Mouse (Mus musculus) c-Kit-negative CD71-positive TER-119-positive erythroid progenitor cells, embryonic 14.5 days (primary cell): ENCODE measurements around the gene Fam71f2.

Experiments
- DNase-seq: peaks from one replicate; pipeline ENCODE4 v3.0.0-alpha.2; 2013; ENCODE audit warnings: low read depth, low spot score

The Fam71f2 gene

DNA sequence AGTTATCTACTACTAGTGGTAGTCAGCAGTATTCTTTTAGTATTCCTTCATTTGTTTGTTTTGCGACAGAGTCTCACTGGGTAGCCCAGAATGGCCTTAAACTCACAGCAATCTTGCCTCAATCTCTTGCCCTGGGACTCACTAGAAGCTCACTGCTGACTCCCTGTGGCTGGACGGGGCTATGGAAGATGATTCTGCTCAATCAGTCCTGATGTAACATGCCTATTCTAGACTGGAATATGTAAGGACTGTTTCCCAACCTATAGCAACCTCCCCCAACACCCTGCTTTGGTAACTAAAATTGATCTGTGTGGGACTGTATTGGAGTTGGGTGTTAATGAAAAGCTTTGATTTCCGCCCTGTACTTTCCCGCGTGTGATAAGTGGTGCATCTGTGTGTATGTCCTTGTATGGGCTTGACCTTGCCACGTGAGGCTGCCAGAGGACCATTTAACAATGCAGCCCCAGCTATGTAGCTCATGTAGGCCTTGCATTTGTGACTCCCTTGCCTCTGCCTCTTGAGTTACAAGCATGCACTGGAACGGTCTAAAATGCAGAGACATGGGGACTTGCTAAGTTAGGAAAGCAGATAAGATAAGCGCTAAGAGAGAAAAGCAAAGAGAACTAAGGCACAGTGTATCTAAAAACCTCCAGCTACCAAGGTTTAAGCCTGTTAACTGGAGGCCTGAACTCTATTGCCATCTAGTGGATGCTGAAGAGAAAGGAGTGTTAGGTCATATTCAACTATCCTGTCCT, 703 bp upstream of the Fam71f2 start:
- no peak for DNase-seq

DNA sequence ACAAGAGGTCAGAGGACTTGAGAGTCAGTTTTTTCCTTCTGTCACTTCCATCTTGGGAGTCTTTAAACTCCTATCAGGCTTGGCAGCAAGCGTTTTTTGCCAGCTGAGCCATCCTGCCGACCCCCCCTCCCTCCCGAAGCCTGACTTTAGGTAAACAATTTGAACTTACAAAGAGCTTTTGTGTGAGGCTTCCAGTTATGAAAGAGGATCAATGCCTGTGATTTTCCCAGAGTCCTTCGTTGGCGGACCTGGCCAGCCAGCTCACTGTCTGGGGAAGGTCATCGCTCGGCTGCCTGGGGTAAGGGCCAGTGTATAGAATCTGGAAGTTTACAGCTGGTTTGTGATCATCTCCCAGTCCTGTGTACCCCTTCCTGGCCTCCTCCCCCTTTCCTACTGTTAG, 1.3 kb downstream of the Fam71f2 start:
- DNase-seq = no peak

DNA sequence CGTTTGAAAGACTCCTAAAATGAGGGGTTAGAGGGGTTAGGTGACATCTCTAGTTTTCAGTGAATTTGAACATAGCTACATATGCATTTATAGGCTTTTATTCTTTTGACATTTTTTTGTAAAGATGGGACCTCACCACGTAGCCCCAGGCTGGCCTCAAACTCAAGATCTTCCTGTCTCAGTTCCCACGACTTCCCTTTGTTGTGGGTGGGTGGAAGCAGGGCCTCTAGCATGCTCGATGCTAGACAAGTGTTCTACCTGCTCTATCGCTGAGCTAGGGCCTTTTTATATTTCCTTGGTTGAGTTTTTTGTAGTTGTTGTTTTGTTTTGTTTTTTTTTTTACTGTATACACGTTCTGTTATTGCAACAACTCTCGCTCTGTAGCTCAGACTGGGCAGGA, 7.5 kb downstream of the Fam71f2 start:
- DNase-seq = no peak

DNA sequence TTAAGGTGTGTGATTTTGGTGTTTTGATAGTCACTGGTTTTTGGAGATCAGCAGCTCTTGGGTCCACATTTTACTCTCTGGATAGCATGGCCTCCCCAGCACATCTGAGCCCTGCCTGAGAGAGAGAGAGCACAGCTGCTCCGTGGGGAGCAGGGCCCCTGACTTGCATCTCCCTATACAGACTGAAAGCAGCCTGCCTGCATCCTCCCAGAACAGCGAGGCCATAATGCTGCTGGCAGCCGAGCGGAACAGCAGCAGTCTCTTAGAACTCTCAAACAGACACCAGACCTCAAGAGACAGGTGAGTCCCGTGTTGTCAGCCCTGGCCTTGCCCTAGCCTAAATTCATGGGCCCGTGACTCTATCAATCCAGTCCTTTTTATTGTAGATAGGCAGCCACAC, 8.1 kb downstream of the Fam71f2 start:
- DNase-seq = no peak

DNA sequence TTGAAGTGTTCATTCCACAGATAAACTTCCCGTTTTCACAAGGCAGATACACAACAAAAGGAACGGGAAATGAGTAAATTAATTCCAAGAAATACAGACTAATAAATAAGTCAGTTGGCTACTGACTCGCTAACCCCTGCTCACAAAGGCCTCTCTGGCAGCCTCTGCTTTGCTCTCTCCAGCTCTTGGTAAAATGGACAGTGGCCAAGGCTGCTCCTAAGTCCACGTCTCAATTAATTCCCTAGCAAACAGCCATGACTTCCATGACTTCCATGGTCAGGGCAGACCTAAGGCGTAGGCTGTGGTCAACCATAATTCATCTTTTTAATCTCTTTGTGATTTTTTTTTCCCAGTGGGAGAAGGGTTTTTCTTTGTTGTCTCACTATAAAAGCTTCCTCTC, 8.6 kb downstream of the Fam71f2 start:
- DNase-seq = no peak

DNA sequence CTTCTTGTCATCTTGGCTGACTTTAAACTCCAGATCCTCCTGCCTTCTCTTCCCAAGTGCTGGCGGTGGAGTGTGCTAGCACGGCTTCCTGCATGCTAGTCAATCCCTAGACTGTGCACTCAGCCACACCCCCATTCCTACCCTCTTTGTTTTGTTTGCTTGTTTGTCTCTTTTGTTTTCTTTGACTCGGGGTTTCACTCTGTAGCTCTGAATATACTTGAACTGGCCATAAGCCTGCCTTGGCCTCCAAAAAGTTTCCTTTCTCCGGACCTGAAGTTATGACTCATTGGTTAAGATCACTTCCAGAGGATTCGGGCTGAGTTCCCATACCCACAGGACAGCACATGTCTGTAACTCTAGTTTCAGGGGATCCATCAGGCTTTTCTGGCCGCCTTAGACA, 9.3 kb downstream of the Fam71f2 start:
- no peak for DNase-seq

DNA sequence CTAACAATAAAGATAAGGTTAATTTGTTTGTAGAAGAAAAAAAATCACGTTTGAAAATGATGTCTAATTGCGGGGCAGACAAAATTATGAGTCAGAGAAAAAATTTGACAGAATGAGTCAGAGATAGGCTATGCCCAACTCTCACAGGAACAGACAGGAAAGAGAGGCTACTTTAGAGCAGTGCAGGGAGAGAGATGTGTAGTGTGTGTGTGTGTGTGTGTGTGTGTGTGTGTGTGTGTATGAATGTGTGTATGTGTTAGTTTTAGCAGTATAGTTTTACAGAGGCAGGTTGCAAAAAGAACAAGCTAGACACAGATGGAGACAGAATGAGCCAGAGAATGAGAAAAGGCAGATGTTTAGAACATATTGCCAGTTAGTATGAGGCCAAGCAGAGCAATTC, 19.7 kb downstream of the Fam71f2 start:
- DNase-seq = no peak

DNA sequence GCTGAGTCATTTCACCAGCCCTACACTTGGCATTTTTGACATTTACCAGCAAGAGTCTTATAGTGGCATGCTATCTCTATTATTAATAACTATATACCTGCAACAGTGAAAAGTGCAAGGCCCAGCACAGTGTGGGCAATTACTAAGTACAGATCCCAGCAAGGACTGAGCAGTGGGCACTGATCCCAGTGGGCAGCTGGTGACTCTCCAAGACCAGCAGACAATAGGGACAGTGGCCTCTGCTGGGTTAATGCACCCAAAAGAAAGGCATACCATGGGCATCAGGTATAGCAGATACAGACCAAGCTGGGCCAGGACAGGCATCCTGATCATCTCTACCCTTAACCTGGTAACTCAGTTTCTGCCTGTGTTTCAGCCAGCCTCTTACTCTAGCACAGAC, 23.9 kb downstream of the Fam71f2 start:
- no peak for DNase-seq

DNA sequence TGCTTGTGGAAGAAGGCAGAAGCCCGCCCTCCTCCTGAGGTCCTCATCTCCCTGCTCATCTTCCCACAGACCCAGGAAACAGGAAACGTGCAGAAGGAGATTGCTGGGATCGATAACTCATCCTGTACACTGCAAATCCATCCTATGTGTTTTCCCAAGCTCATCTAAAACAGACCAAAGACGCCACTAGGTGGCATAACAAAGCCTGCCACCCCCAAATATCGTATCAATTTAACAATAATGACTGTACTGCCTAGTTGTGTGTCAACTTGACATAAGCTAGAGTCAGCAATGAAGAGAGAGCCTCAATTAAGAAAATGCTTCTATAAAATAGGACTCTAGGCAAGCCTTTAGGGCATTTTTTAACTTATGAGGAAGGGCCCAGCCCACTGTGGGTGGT, 24.3 kb downstream of the Fam71f2 start:
- DNase-seq = no peak

DNA sequence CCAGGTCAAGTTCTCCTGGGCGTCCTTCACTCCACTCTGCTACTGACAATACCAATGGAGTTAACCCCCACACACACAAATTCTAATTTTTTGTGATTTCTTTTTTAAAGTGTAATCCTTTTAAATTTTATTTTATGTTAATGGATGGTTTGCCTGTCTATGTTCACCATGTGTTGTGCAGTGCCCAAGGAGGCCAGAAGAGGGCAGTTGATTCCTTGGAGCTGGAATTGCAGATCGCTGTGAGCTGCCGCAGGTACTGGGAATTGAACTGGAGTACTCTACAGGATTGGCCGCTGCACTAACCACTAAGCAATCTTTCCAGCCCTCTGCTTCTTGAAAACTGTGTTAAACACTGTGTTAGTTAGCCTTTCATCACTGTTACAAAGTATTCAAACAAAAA, 26.1 kb downstream of the Fam71f2 start:
- DNase-seq = no peak

DNA sequence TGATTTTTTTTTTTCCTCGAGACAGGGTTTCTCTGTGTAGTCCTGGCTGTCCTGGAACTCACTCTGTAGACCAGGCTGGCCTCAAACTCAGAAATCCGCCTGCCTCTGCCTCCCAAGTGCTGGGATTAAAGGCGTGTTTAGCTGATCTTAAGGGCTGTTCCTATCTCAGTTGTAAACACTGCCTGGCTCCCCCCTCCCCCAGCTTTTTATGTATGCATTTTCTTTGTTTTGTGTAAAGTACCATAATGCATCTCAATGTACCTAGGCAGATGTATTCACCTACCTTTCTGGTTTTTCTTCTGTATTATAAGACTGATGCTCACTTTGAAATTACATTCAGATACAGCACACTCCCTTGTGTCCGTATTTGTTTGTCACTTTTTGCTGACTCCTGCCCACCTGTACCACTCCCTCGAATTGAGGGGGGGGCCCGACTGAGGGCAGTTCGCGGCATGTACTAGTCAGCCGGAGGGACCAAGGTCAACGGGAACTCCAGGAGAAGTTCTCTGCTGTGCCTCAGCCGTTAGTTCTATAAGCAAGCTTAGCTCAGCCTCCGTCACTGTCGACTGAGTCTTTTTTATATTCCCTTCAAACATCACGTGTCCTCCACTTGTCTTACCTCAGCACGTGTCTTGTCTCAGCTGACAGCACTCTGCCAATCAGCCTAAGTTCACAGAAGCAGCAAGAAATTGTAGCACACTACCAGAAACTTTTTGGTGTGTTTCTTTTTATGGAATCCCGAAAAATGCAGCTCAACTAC, 29.6 kb downstream of the Fam71f2 start:
- no peak for DNase-seq

DNA sequence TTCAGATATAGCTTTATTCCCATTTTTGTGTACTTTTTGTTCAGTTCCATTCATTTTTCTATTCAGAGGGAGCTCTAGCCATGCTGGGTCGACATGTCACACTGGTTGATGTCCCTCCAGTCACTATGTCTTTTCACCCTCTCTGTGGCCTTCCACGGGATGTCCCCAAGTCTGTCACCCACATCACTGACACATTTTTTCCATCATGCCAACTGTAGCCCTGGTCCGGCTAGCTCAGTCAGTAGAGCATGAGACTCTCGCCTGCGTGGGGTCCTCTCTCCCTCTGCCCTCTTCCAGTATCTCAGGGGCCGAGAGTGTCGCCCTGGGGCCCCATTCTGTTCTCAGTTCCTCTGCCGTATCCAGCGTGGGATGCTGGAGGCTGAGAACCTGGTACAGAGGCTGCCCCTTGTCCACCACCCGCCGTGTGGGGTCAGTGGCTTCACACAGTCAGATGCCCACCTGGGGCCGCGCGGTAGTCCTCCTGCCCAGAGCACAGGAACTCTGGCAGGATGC, 34.4 kb downstream of the Fam71f2 start:
- DNase-seq = no peak

DNA sequence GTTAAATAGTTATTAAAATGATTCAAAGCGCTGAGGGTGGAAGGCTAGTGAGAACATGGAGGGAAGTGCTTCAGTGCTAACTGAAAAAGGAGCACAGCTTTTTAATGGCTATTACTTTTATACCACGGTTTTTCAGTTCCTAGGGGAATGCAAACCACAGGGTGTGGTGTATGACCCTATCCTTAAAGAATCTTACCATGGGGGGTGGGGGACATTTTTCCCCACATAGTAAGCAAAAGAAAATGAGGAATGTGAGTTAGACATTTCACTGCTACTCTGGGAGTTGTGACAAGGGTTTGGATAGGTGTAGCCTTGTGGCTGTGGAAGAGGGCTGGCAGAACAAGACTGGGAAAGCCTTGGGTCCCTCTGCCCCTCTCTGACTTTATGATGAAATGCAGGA, 37.9 kb downstream of the Fam71f2 start:
- no peak for DNase-seq

DNA sequence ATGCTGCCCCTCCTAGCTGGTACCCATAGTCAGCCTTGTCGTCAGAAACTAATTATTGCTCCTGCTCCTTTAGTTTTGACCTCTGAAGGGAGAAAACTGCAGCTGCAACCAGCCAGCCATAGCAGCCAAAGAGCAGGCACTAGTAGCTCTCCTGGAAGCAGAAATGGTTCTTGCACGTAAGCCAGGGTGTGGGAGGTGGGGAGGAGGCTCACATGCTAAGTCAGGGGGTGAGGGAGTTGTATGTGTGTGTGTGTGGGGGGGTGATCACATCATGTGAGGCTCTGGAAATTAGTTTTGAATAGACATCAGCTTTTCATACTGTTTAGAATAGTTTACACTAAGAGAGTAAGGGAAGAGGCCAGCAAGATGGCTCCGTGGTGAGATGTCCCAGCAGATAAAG, 38.5 kb downstream of the Fam71f2 start:
- DNase-seq = no peak

DNA sequence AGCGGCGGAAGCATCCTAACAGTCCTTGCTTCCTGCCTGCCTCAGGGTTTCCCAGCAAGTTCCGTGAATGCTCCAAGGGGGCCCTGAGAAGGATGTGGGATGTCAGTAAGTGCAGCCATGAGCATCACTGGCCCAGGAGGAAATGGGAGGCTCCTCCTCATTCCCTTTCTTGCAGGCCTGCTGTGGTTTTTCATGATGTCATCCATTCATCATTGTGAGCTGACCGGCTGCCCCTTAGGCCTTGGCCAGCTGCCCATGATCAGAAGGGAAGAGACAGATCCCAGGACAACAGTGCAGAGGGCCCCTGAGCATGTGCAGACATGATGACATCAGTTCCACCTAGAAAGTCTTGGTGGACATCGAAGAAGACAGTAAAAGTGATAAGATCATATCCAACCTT, 39.5 kb downstream of the Fam71f2 start, which contains the start of gene Fam71f1:
Gene Fam71f1, plus strand, starts transcription at position 262 of the 400 bp plus-strand sequence.
- no peak for DNase-seq

DNA sequence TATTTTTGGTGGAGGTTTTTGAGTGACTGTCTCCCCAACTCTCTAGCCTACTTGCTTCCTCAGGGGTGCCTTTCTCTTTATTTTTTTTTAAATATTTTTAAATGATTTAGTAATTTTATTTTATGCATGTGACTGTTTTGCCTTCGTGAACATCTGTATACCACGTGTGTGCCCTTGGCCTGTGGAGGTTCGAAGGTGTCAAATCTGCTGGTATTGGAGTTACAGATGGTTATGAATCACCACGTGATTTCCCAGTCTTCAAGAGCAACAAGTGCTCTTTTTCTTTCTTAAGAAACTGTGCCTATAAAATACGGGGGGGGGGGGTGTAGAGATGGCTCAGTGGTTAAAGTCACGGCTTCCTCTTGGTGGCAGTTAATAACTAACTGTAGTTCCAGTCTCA, 42.2 kb downstream of the Fam71f2 start:
- no peak for DNase-seq

DNA sequence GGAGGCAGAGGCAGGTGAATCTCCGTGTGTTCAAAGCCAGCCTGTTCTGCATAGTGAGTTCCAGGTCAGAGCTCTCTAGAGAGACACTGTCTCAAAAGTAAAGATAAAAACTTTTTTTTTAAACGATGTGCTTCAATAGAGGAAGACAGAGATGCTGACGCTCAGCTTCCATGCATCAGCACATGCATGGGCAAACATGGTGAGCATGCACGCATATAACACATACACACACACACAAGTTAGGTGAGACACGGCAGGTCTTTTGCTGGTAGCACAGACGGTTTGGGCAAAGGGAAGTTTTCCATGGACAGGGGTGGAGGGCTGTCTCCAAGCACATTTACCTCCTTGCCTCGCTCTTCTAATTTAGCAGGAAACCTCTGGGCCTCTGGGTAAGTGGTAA, 42.8 kb downstream of the Fam71f2 start:
- DNase-seq = no peak

DNA sequence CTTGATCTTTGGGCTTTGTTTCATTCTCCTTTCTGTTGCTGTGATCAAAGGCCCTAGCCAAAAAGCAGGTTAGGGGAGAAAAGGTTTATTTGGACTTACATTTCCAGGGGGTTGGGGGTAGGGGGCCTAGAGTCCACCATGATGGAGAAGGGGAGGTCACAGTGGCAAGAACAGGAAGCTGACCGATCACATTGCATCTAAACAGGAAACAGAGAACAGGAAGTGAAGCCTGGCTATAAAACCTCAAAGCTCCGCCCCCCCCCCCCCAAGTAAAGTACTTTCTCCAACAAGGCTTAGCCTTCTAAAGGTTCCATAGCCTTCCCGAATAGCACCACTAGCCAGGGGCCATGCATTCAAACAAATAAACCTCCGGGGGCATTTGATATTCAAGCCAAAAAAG, 43.3 kb downstream of the Fam71f2 start:
- no peak for DNase-seq

DNA sequence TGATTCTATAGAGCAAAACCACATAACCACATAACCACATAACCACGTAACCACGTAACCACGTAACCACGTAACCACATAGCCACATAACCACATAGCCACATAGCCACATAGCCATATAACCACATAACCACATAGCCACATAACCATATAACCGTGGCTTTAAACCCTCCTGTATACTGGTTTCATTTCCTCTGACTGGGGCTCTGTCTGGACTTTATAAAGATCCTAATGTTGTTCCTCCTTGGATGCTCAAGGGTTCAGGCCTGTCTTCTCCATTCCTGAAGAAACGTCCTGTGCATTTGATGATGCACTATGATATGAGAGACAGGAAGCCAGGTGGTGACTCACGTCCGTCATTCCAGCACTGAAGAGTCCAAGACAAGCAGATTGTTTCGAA, 47.6 kb downstream of the Fam71f2 start:
- no peak for DNase-seq

DNA sequence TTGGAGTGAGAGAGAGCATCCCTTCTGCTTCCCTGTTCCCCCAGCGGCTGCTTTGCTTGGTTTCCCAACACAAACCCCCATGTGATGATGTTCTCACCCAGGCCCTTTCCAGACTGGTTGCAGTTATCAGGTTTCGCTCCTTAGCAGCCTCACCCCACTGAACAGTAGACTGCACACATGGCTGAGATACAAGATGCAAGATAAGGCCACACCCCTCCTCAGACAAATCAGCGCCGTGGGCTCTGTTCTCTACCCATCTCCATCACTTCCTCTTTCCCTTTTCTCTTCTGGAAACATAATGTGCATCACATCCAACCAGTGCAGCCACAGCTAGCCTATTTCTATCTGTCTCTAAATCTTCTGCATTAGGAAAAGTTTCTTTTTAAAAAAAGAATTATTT, 50.1 kb downstream of the Fam71f2 start:
- no peak for DNase-seq
